Mouse (Mus musculus) liver, embryonic 14.5 days (tissue): ENCODE data around the gene Nedd9.

Experiments
- CTCF ChIP-seq: IDR thresholded peaks from 2 replicates; pipeline ENCODE4 v1.5.1; 2016; ENCODE audit warnings: antibody characterized with exemption, low read depth, control low read depth
- EP300 ChIP-seq: IDR thresholded peaks from 2 replicates; pipeline ENCODE4 v1.6.1; 2016; ENCODE audit warnings: antibody characterized with exemption, low read depth

- TF ChIP-seq EP300 (no peak), CTCF (no peak)
Observed at GRCm38 (mm10) chr13:41352352-41352751, 134.8 kb downstream of the Nedd9 start.
